Mouse (Mus musculus): ENCODE measurements around the gene Vps36. TPM values are rescaled to one million over a fixed set of nuclear protein-coding genes. Genes with fewer than 3 reads are reported as not detected.

The Vps36 gene
- 10 to 100 TPM; 28.6 to 34.1 TPM for total RNA-seq (2023)

GRCm38 (mm10) chr8:22192660-22193431 lies at the start of gene Vps36:
Vps36 (plus strand) TSS chr8:22192809.

GRCm38 (mm10) chr8:22166080-22166603 lies 26.5 kb upstream of the Vps36 start, which contains the start of gene Nek3:
Nek3 (minus strand) TSS chr8:22166435.

GRCm38 (mm10) chr8:22185431-22186397 lies 6.9 kb upstream of the Vps36 start, which contains the start of gene Ckap2:
Ckap2 (minus strand) TSS chr8:22185819.

GRCm38 (mm10) chr8:22227061-22227877 lies 34.7 kb downstream of the Vps36 start, which contains the start of gene Thsd1:
Thsd1 (plus strand) TSS chr8:22227313.

Other genes starting within 250 kb of the Vps36 start
- gene Defb13, start 246.0 kb upstream of the Vps36 start, total RNA-seq (2023): not detected
- not detected for gene Fam90a1a, start 234.1 kb upstream of the Vps36 start, total RNA-seq (2023)
- not detected for gene Ccdc70, start 223.0 kb upstream of the Vps36 start, total RNA-seq (2023)
- under 1 TPM; 0.52 to 0.62 TPM for gene Atp7b, start 132.5 kb upstream of the Vps36 start, total RNA-seq (2023)
- 10 to 100 TPM; 17.5 to 21.8 TPM for gene Alg11, start 132.1 kb upstream of the Vps36 start, total RNA-seq (2023)
- not detected for gene Nek5, start 67.8 kb upstream of the Vps36 start, total RNA-seq (2023)
- 1 to 10 TPM; 5.8 to 6.6 TPM for gene Nek3, start 26.4 kb upstream of the Vps36 start, total RNA-seq (2023)
- 1 to 10 TPM; 1.9 to 2.4 TPM for gene Ckap2, start 7.0 kb upstream of the Vps36 start, total RNA-seq (2023)
- under 1 TPM; 0.30 to 0.46 TPM for gene Thsd1, start 34.5 kb downstream of the Vps36 start, total RNA-seq (2023)
- not detected for gene Tpte, start 90.6 kb downstream of the Vps36 start, total RNA-seq (2023)
- 1 to 10 TPM; 7.5 to 8.4 TPM for gene Slc25a15, start 205.8 kb downstream of the Vps36 start, total RNA-seq (2023)
- 10 to 100 TPM; 13.9 to 15.4 TPM for gene Mrps31, start 218.6 kb downstream of the Vps36 start, total RNA-seq (2023)

All from B cell, adult 67 days (primary cell).